Mouse (Mus musculus): ENCODE measurements at regions not wholly inside any gene's neighbourhood (a gene's known extent, or its start where the extent isn't known, plus 50 kb on each side); places are given as distances from the start of the nearest gene placed in this dataset.

DNA sequence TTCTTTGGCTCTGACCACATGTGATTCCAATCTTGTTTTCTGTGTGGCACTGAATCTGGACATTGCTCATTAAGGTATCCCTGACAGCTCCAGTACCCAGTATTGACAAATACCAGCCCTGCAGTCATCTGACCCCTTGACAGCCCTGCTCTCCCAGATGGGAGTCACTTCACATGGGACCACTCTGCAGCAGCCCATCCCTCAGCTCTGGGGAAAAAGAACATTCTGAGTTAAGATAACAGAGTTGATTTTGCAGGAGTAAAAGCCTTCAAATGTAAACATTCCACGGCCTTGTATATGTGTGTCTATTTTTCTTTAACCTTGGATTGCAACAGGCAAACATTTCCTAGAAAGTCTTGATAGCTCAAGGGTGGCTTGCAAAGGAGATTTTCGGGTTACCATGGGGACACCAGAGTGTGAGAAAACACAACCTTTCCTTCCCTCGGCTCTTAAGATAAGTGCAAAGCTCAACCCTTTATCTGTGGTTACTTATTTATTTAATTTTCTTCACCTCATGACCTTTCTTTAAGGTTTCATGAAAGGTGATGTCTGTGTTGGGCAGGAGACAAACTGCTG lies 444.4 kb upstream of the Sox11 start:
- DNase-seq = no peak

GRCm38 (mm10) chr12:27780801-27781200 lies 438.4 kb upstream of the Sox11 start:
- DNase-seq = no peak

- DNase-seq = no peak
These were observed 423.6 kb upstream of the Sox11 start for GRCm38 (mm10) chr12:27765948-27766347.

GRCm38 (mm10) chr12:27759016-27759415 lies 416.6 kb upstream of the Sox11 start:
- DNase-seq = no peak

DNA sequence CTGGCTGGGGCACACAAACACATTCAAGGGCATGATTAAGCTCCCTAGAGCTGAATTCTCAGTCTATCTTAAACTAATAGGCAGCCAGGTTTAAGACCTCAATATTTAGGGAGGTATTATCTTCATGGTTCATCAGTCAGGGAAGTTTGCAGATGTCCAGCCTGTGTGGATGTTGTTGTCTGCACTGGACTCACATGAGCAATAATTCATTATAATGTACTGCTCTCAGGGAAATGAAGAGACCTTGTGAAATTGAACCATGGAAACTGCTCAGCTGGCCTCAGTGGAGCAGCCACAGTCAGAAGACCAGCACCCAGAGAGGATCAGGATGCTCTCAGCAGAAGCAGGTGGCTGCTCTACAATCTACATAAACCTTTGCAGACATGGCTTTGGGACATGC lies 415.3 kb upstream of the Sox11 start:
- no peak for DNase-seq

GRCm38 (mm10) chr12:27724619-27725200 lies 382.3 kb upstream of the Sox11 start:
- no peak for DNase-seq

- DNase-seq = no peak
These were observed 338.1 kb upstream of the Sox11 start for GRCm38 (mm10) chr12:27680459-27680858.

GRCm38 (mm10) chr12:27673404-27673803 lies 331.0 kb upstream of the Sox11 start:
- DNase-seq = no peak

GRCm38 (mm10) chr12:27670650-27671084 lies 328.3 kb upstream of the Sox11 start:
- DNase-seq = no peak

DNA sequence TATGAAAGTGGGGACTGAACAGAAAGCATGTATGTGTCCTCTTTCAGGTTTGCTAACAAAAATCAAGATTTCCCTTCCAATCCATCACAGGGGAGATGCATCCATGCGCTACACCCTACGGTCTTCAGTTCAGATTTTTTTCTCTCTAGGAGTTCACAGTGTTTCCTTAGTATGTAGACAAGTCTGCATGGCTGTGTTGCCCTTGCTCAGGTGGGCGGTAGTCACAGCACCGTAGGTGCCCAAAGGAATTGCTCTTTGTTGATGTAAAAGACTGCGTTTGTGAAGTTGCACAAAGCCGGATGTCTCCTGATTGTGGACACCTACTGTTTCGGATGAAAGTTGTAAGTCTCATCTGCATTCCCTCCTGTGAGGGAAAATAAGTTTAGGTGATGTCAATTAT lies 327.8 kb upstream of the Sox11 start:
- DNase-seq = no peak

GRCm38 (mm10) chr12:27669542-27669941 lies 327.2 kb upstream of the Sox11 start:
- no peak for DNase-seq

DNA sequence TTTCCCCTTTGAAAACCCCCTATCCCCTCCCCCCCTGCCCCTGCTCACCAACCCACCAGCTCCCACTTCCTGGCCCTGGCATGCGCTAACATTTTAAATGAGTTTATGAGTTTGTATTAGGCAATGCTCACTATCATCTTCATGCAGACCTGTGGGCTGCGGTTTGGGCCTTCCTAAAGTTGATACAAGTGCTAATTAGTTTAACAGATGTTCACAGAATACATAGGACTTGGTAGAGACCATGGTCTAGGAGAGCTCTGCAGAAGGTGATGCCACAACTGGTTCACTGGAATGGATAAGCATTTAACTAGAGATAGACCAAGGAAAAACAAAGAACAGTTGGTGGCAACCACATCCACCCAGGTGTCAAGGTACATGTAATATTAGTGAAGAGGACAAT lies 324.1 kb upstream of the Sox11 start:
- no peak for DNase-seq

GRCm38 (mm10) chr12:27663126-27663525 lies 320.8 kb upstream of the Sox11 start:
- no peak for DNase-seq

- DNase-seq = no peak
These were observed 320.3 kb upstream of the Sox11 start for GRCm38 (mm10) chr12:27662723-27663122.

- DNase-seq = no peak
These were observed 315.2 kb upstream of the Sox11 start for GRCm38 (mm10) chr12:27657536-27657935.

- no peak for DNase-seq
These were observed 311.2 kb upstream of the Sox11 start for GRCm38 (mm10) chr12:27653541-27653940.

DNA sequence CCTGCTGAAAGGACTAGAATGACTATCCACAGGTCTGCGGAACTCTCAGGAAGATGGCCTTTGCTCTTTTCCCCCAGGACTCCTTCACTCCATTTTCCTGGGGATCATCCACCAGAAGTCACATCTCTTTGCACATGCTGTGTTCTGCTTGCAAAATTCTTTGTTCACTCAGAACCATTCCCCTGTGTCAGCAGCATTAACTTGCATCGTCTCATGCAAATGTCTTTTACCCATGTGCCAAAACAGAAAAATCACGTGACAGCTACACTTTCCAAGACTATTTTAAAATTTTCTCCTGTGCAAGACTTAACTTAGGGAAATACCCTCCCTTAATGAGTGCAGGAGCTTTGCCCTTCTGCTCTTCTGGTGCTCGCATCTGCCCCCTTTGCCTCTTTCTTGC lies 306.2 kb upstream of the Sox11 start:
- DNase-seq = no peak

GRCm38 (mm10) chr12:27646497-27647307 lies 304.3 kb upstream of the Sox11 start:
- no peak for DNase-seq

GRCm38 (mm10) chr12:27619616-27620015 lies 277.2 kb upstream of the Sox11 start:
- DNase-seq = no peak

DNA sequence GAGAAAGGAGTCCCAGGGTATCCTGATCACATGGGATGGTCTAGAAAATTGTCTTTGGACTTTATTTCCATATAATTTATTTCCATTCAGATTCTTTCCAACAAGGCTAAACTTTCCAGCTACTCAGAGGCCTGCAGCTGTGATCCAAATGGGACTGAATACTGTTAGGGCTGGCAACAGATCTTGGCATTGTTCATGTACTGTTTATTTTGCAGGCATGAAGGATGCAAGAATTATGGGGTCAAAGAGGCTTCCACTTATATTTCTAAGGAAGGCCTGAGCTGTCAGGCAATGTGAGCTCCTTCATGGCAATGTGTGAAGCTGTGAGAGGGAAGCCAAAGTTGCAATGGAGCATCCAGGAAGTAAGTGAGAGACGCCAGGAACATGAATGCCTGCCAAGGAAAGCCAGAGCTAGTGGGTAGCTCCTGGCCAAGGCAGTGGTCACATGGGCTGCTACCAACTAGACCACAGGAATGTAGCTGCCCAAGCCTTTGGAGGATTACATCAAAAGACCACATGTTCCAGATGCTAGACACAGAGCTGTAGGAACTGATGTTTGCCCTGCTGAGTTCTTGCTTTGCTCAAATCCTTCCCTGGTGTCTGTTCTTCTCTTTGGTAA lies 261.8 kb upstream of the Sox11 start:
- no peak for DNase-seq

- DNase-seq = peak; percentile 19 to 28
These were observed 256.8 kb upstream of the Sox11 start for GRCm38 (mm10) chr12:27599149-27599548.

DNA sequence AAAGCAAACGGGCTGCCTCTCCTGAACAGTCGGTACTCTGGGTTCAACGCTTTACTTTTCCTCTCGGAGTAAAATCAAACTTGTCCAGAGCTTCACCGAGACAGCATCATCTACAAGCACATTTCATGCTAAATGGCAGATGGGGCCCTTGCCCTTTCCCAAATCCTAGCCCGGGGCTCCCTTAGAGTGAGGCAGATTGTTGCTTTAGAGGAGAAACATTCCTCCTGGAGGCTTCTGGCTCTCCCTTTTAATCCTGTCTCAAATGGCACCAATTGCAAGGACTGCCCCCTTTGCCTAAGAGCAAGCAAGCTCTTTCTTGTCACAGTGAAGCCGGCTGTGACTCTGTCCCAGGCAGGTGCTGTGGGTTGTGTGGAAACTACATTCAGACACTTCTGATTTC lies 255.5 kb upstream of the Sox11 start:
- no peak for DNase-seq

DNA sequence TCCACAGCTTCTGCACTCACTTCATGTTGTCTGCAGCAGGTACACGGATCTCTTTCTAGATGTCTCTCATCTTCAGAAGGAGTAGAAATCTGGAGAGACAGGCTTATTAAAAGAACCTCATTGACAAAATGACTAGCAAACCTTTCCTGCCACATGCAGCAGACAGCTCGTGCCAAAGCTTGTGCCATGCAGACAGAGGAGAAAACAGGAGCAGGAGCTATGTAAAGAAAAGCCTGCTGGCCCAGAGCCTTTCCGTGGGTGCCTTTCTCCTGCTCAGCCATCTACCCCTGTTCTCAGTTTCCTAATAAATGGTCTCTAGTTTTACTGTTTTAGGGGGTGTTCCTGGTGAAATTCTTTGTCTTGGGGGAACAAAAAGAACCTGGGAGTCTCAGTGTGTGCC lies 254.9 kb upstream of the Sox11 start:
- DNase-seq = no peak

GRCm38 (mm10) chr12:27595576-27595975 lies 253.2 kb upstream of the Sox11 start:
- DNase-seq = no peak
